Mouse (Mus musculus): Measurements from ENCODE around the gene Agt.

DNA sequence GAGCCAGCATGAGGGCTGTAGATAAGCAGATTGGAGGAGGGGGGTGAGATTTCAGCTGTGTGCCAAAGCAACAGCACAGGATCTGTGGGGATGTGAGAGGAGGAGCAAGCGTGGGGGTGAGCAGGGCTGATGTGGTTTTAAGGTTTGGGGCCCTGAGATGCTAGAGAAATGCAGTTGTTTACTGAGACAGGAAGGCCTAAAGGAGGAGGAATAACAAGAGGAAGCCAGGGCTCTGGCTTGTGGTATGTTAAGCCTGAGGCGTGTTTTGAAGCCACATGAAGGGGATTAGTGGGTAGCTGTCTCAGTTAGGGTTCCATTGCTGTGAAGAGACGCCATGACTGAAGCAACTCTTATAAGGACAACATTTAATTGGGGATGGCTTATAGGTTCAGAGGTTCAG lies 60.4 kb downstream of the Agt start:
- no peak for TF ChIP-seq CTCF (IDR thresholded peaks at IDR 0.05; ENCODE audit: insufficient read depth, low read length)
- no peak for TF ChIP-seq POLR2A (IDR thresholded peaks at IDR 0.05; ENCODE audit: borderline replicate concordance, extremely low read depth, low read depth, low read length)
